Mouse (Mus musculus) erythroblast, embryonic 14.5 days (primary cell): ENCODE data around the gene Akap6.

ENCODE experiments used
- GATA1 ChIP-seq: IDR thresholded peaks from 2 replicates; pipeline ENCODE4 v1.6.1; 2012; ENCODE audit warnings: low read length, inconsistent platforms, mixed read lengths
- TAL1 ChIP-seq: IDR thresholded peaks from 3 replicates; pipeline ENCODE4 v1.6.1; 2012; ENCODE audit warnings: low read length, inconsistent platforms, mixed read lengths

DNA sequence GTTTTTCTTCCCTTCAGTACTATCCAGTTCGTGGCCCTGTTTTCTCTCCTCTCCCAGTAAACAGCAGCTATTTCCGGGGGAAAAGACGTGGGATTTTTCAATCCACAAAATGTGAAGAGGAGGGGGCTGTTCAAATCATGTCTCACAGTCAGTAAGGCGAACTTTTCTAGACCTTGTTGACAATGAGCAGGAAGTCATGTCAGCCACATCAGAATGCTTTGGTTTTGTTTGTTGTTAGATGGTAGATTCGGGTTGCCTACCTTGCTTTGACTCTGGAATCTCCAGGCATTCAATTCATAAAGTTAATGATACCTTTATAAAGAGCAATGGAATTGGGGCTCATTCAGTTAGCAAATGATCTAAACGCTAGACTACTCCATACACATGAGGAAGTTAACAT, 30.2 kb downstream of the Akap6 start:
- TF ChIP-seq GATA1 (no peak), TAL1 (no peak)
